Mouse (Mus musculus) liver, postnatal 0 days (tissue): ENCODE results near the gene Tle6.

Source experiments
- CTCF ChIP-seq: sonication (generic); IDR thresholded peaks from 2 replicates; pipeline ENCODE4 v1.5.1; 2016; ENCODE audit warnings: antibody characterized with exemption, low read depth
- EP300 ChIP-seq: IDR thresholded peaks from 2 replicates; pipeline ENCODE4 v1.6.1; 2016; ENCODE audit warnings: antibody characterized with exemption, low read depth, mild to moderate bottlenecking

DNA sequence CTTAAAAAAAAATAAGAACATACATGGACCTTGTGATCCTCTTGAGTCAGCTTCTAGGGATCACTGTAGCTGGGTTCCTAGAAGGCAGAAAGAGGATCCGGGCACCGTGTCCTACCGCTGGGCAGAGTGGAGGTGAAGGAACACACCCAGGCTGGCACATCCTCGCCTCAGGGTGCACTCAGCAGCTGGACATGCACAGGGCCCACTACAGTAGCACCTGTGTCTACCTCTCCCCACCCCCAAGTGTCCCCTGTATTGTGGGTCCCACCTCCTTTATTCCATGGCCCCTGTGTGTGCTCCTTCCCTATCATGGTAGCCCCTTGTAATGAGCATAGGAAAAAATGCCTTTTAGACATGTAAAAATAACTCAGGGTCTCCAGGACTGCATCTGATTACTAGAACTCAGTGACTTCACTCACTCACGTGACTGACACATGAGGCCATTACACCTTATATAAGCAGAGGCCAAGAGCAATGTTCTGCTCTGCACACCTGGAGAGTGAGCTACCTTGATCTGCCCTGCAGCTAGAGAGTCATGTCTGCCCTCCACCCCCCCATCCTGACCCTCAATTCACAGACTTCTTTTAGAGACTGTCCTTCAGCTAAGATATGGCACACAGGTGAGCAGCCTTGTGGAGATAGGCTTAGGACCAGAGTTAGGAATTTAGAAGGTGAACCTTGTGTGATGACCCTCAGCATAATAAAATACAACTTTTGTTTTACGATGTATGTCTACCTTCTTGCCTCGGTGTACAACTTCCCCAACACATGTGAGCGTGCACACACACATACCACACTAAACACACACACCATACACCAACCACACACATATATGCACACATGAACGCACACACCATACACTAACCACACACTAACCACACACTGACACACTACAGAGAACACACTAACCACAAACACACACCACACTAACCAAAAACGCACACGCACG lies 3.4 kb upstream of the Tle6 start:
- TF ChIP-seq CTCF (no peak), EP300 (no peak)
